Mouse (Mus musculus): ENCODE measurements at regions not wholly inside any gene's neighbourhood (a gene's known extent, or its start where the extent isn't known, plus 50 kb on each side); places are given as distances from the start of the nearest gene placed in this dataset.
A peak's percentile ranks its signal among the peaks of the same experiment; 100 is the strongest.

- peak; percentile 3 for DNase-seq
Observed at GRCm38 (mm10) chr2:33981936-33982335, 94.2 kb upstream of the Mvb12b start.

- DNase-seq, result peak; percentile 3
Observed at GRCm38 (mm10) chr2:33981321-33981720, 93.6 kb upstream of the Mvb12b start.

- DNase-seq, result no peak
Observed at GRCm38 (mm10) chr2:33980884-33981283, 93.1 kb upstream of the Mvb12b start.

GRCm38 (mm10) chr2:33979276-33979675 is 91.5 kb upstream of the Mvb12b start:
- peak; percentile 3 for DNase-seq

- no peak for DNase-seq
Observed at GRCm38 (mm10) chr2:33978550-33978949, 90.8 kb upstream of the Mvb12b start.

GRCm38 (mm10) chr2:33977576-33978352 is 90.0 kb upstream of the Mvb12b start:
- DNase-seq, result peak; percentile 3

- no peak for DNase-seq
Observed at GRCm38 (mm10) chr2:33977151-33977550, 89.4 kb upstream of the Mvb12b start.

GRCm38 (mm10) chr2:33976183-33976582 is 88.4 kb upstream of the Mvb12b start:
- DNase-seq, result peak; percentile 3

- DNase-seq, result peak; percentile 64
Observed at GRCm38 (mm10) chr2:33975423-33976127, 87.8 kb upstream of the Mvb12b start.

GRCm38 (mm10) chr2:33974737-33975422 is 87.1 kb upstream of the Mvb12b start:
- no peak for DNase-seq

GRCm38 (mm10) chr2:33974031-33974430 is 86.3 kb upstream of the Mvb12b start:
- no peak for DNase-seq

- DNase-seq, result peak; percentile 84
Observed at GRCm38 (mm10) chr2:33973213-33973834, 85.6 kb upstream of the Mvb12b start.

- DNase-seq, result peak; percentile 60
Observed at GRCm38 (mm10) chr2:33966984-33967421, 79.3 kb upstream of the Mvb12b start.

GRCm38 (mm10) chr2:33966389-33966983 is 78.7 kb upstream of the Mvb12b start:
- no peak for DNase-seq

GRCm38 (mm10) chr2:33964096-33964495 is 76.3 kb upstream of the Mvb12b start:
- no peak for DNase-seq

GRCm38 (mm10) chr2:33962355-33963037 is 74.8 kb upstream of the Mvb12b start:
- no peak for DNase-seq

GRCm38 (mm10) chr2:33961566-33961965 is 73.8 kb upstream of the Mvb12b start:
- no peak for DNase-seq

GRCm38 (mm10) chr2:33957754-33958153 is 70.0 kb upstream of the Mvb12b start:
- DNase-seq, result peak; percentile 48

- no peak for DNase-seq
Observed at GRCm38 (mm10) chr2:33944301-33944700, 56.6 kb upstream of the Mvb12b start.

GRCm38 (mm10) chr2:33942085-33942484 is 54.3 kb upstream of the Mvb12b start:
- DNase-seq, result no peak

- DNase-seq, result no peak
Observed at GRCm38 (mm10) chr2:33941316-33941715, 53.6 kb upstream of the Mvb12b start.

- DNase-seq, result no peak
Observed at GRCm38 (mm10) chr2:33939836-33940235, 52.1 kb upstream of the Mvb12b start.

Data from heart, postnatal 4 days (tissue).